Mouse (Mus musculus): ENCODE measurements at regions not wholly inside any gene's neighbourhood (a gene's known extent, or its start where the extent isn't known, plus 50 kb on each side); places are given as distances from the start of the nearest gene placed in this dataset.

DNA sequence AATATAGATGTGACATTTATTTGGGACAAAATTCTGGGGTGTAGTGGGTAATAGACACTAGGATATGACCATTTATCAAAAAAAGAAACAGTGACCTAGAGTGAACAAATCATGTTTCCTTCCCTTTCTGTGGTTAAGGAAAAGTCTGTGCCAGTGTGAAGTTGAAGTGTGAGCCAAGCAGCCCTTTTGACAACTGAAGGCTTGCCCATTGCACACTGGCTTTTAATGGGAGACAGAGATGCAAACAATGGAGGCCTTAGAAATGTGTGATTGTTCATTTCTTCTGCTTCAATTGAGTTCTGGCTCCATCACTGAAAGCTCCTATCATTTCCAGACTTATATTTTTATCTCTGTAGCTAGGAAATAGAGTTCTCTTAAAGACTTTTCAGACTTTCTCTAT is 130.0 kb upstream of the Vegfc start:
- TF ChIP-seq CTCF (IDR thresholded peaks at IDR 0.05; ENCODE audit: low read depth) (no peak), EP300 (IDR thresholded peaks at IDR 0.05; ENCODE audit: low read depth) (no peak)

GRCm38 (mm10) chr8:53954476-53955158 is 122.8 kb upstream of the Vegfc start:
- H3K9me3 ChIP-seq (ENCODE audit: control insufficient read depth, low read length), result no peaks in the 10 kb centered on the region

More for the DNA sequence above, 130.0 kb upstream of the Vegfc start:
- Histone ChIP-seq H3K27me3 (ENCODE audit: control insufficient read depth, insufficient read depth, low read length) (no peaks in the 10 kb centered on the region), H3K9ac (replicated peaks) (no peak overlapping the region), H3K4me1 (replicated peaks; ENCODE audit: control insufficient read depth in 2 of 2, insufficient read depth in 2 of 2, low read length in 1 of 2) (no peaks in the 10 kb centered on the region), H3K27ac (no peak overlapping the region), H3K4me3 (ENCODE audit: insufficient read depth in 1 of 2, low read depth in 2 of 2, low read length in 2 of 2) (no peak overlapping the region), H3K4me2 (ENCODE audit: low read depth) (no peak overlapping the region), H3K9me3 (ENCODE audit: control insufficient read depth, low read length) (no peaks in the 10 kb centered on the region), H3K36me3 (replicated peaks; ENCODE audit: control insufficient read depth, insufficient read depth, low read depth) (no peaks in the 10 kb centered on the region)
- ATAC-seq (ENCODE audit: insufficient read depth), result no peak
- DNase-seq (ENCODE audit: low read depth in 3 of 3, low spot score in 3 of 3), result no peak

GRCm38 (mm10) chr8:53956148-53956547 is 121.3 kb upstream of the Vegfc start:
- DNase-seq (ENCODE audit: low read depth in 3 of 3, low spot score in 3 of 3) (no peak), ATAC-seq (ENCODE audit: insufficient read depth) (no peak)
- H3K27me3 ChIP-seq (ENCODE audit: control insufficient read depth, insufficient read depth, low read length), result no peaks in the 10 kb centered on the region
- H3K4me1 ChIP-seq (replicated peaks; ENCODE audit: control insufficient read depth in 2 of 2, insufficient read depth in 2 of 2, low read length in 1 of 2), result no peaks in the 10 kb centered on the region
- no peaks in the 10 kb centered on the region for H3K36me3 ChIP-seq (replicated peaks; ENCODE audit: control insufficient read depth, insufficient read depth, low read depth)
- H3K9ac ChIP-seq (replicated peaks), result no peak overlapping the region
- WGBS (ENCODE audit: insufficient replicate concordance), result 55% methylated on average over 2 of the region's 2 CpGs
- TF ChIP-seq EP300 (IDR thresholded peaks at IDR 0.05; ENCODE audit: low read depth), result no peak
- no peak for TF ChIP-seq CTCF (IDR thresholded peaks at IDR 0.05; ENCODE audit: low read depth)
- H3K4me3 ChIP-seq (ENCODE audit: insufficient read depth in 1 of 2, low read depth in 2 of 2, low read length in 2 of 2), result no peak overlapping the region
- H3K4me2 ChIP-seq (ENCODE audit: low read depth), result no peak overlapping the region
- H3K27ac ChIP-seq, result no peak overlapping the region
- no peaks in the 10 kb centered on the region for H3K9me3 ChIP-seq (ENCODE audit: control insufficient read depth, low read length)

More at GRCm38 (mm10) chr8:53954476-53955158, 122.8 kb upstream of the Vegfc start:
- Histone ChIP-seq H3K27ac (no peak overlapping the region), H3K9ac (replicated peaks) (no peak overlapping the region), H3K36me3 (replicated peaks; ENCODE audit: control insufficient read depth, insufficient read depth, low read depth) (no peaks in the 10 kb centered on the region), H3K4me3 (ENCODE audit: insufficient read depth in 1 of 2, low read depth in 2 of 2, low read length in 2 of 2) (no peak overlapping the region), H3K4me2 (ENCODE audit: low read depth) (no peak overlapping the region), H3K27me3 (ENCODE audit: control insufficient read depth, insufficient read depth, low read length) (no peaks in the 10 kb centered on the region), H3K4me1 (replicated peaks; ENCODE audit: control insufficient read depth in 2 of 2, insufficient read depth in 2 of 2, low read length in 1 of 2) (no peaks in the 10 kb centered on the region)
- ATAC-seq (ENCODE audit: insufficient read depth) (no peak), DNase-seq (ENCODE audit: low read depth in 3 of 3, low spot score in 3 of 3) (no peak)
- 50% methylated on average over 4 of the region's 4 CpGs for WGBS (ENCODE audit: insufficient replicate concordance)
- TF ChIP-seq EP300 (IDR thresholded peaks at IDR 0.05; ENCODE audit: low read depth) (no peak), CTCF (IDR thresholded peaks at IDR 0.05; ENCODE audit: low read depth) (no peak)

DNA sequence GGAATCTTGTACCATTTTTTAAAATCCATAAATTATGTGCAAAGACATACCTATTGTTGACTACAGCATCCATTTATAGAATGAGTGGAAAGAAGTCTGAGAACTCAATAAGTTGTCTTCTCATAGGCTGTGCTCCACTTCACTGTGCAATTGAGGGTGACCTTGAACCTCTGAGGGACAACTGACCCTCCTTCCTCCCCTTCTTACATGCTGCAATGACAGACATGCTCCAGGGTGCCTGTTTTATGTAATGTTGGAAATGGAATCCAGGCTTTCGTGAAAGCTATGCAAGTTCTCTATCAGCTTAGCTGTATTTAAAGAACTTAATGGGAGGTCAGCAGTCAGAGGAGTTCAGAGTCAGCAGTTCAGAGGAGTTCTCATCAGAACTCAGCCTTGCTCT is 118.9 kb upstream of the Vegfc start:
- no peaks in the 10 kb centered on the region for H3K9me3 ChIP-seq (ENCODE audit: control insufficient read depth, low read length)
- TF ChIP-seq EP300 (IDR thresholded peaks at IDR 0.05; ENCODE audit: low read depth), result no peak
- no peak overlapping the region for H3K27ac ChIP-seq
- no peaks in the 10 kb centered on the region for H3K36me3 ChIP-seq (replicated peaks; ENCODE audit: control insufficient read depth, insufficient read depth, low read depth)
- DNase-seq (ENCODE audit: low read depth in 3 of 3, low spot score in 3 of 3), result no peak
- no peak overlapping the region for H3K9ac ChIP-seq (replicated peaks)
- H3K4me2 ChIP-seq (ENCODE audit: low read depth), result no peak overlapping the region
- WGBS (ENCODE audit: insufficient replicate concordance), result 63% methylated on average over 1 of the region's 1 CpGs
- ATAC-seq (ENCODE audit: insufficient read depth), result no peak
- no peak overlapping the region for H3K4me3 ChIP-seq (ENCODE audit: insufficient read depth in 1 of 2, low read depth in 2 of 2, low read length in 2 of 2)
- H3K4me1 ChIP-seq (replicated peaks; ENCODE audit: control insufficient read depth in 2 of 2, insufficient read depth in 2 of 2, low read length in 1 of 2), result no peaks in the 10 kb centered on the region
- no peaks in the 10 kb centered on the region for H3K27me3 ChIP-seq (ENCODE audit: control insufficient read depth, insufficient read depth, low read length)

- no peak for ATAC-seq (ENCODE audit: insufficient read depth)
These were observed 114.4 kb upstream of the Vegfc start for GRCm38 (mm10) chr8:53962993-53963392.

More at GRCm38 (mm10) chr8:53962993-53963392, 114.4 kb upstream of the Vegfc start:
- DNase-seq (ENCODE audit: low read depth in 3 of 3, low spot score in 3 of 3), result no peak
- Histone ChIP-seq H3K9ac (replicated peaks) (no peak overlapping the region), H3K27me3 (ENCODE audit: control insufficient read depth, insufficient read depth, low read length) (no peaks in the 10 kb centered on the region), H3K9me3 (ENCODE audit: control insufficient read depth, low read length) (no peaks in the 10 kb centered on the region), H3K4me3 (ENCODE audit: insufficient read depth in 1 of 2, low read depth in 2 of 2, low read length in 2 of 2) (no peak overlapping the region), H3K27ac (no peak overlapping the region), H3K36me3 (replicated peaks; ENCODE audit: control insufficient read depth, insufficient read depth, low read depth) (no peaks in the 10 kb centered on the region), H3K4me2 (ENCODE audit: low read depth) (no peak overlapping the region), H3K4me1 (replicated peaks; ENCODE audit: control insufficient read depth in 2 of 2, insufficient read depth in 2 of 2, low read length in 1 of 2) (no peaks in the 10 kb centered on the region)
- TF ChIP-seq EP300 (IDR thresholded peaks at IDR 0.05; ENCODE audit: low read depth) (no peak), CTCF (IDR thresholded peaks at IDR 0.05; ENCODE audit: low read depth) (no peak)
- 75% methylated on average over 1 of the region's 1 CpGs for WGBS (ENCODE audit: insufficient replicate concordance)
